Mouse (Mus musculus) stomach, postnatal 0 days (tissue): ENCODE measurements at regions not wholly inside any gene's neighbourhood (a gene's known extent, or its start where the extent isn't known, plus 50 kb on each side); places are given as distances from the start of the nearest gene placed in this dataset.
"Not testable (repeated sequence)": the region's sequence is repeated elsewhere in the genome, so short reads cannot be mapped to it uniquely, and the experiment has no call there.

Source experiments
- ATAC-seq: fragments of 200-750 bp; cut with Nextera tagmentation; 2 replicates; pipeline ENCODE4 v1.8.0; 2017; ENCODE audit not compliant: low FRiP score, low TSS enrichment
- DNase-seq: peaks from one replicate; pipeline ENCODE4 v3.0.0-alpha.2; 2016; ENCODE audit warnings: low spot score
- H3K27ac ChIP-seq: fragments of 300-500 bp; sonication (generic); replicated peaks from 2 replicates; pipeline ENCODE4 v1.5.1; 2014; ENCODE audit warnings: mild to moderate bottlenecking, control low read depth
- H3K27me3 ChIP-seq: fragments of 300-500 bp; sonication (generic); 2 replicates; pipeline ENCODE4 v1.6.1; 2014; ENCODE audit warnings: low read length; ENCODE audit not compliant: control insufficient read depth, insufficient read depth
- H3K36me3 ChIP-seq: fragments of 300-500 bp; sonication (generic); 2 replicates; pipeline ENCODE4 v1.6.1; 2014; ENCODE audit warnings: low read length, mixed read lengths; ENCODE audit not compliant: control insufficient read depth, insufficient read depth
- H3K4me1 ChIP-seq: fragments of 300-500 bp; sonication (generic); replicated peaks from 2 replicates; pipeline ENCODE4 v1.6.1; 2014; ENCODE audit warnings: antibody characterized with exemption; ENCODE audit not compliant: control insufficient read depth, insufficient read depth
- H3K4me2 ChIP-seq: fragments of 300-500 bp; sonication (generic); replicated peaks from 2 replicates; pipeline ENCODE4 v1.6.1; 2014; ENCODE audit warnings: low read depth, mild to moderate bottlenecking, control low read depth, moderate library complexity
- H3K4me3 ChIP-seq: fragments of 300-500 bp; sonication (generic); 2 replicates; pipeline ENCODE4 v1.5.1; 2014; ENCODE audit warnings: low read depth, low read length, control low read depth
- H3K9ac ChIP-seq: fragments of 300-500 bp; sonication (generic); 2 replicates; pipeline ENCODE4 v1.6.1; 2014; ENCODE audit warnings: mild to moderate bottlenecking, low read length, control low read depth, mixed read lengths
- H3K9me3 ChIP-seq: fragments of 300-500 bp; sonication (generic); 2 replicates; pipeline ENCODE4 v1.6.1; 2016; ENCODE audit warnings: low read length; ENCODE audit not compliant: control insufficient read depth
- CTCF ChIP-seq: IDR thresholded peaks from 2 replicates; pipeline ENCODE4 v1.5.1; 2016; ENCODE audit warnings: antibody characterized with exemption, low read depth, mild to moderate bottlenecking, moderate library complexity
- EP300 ChIP-seq: optimal IDR thresholded peaks from 2 replicates; pipeline ENCODE3; 2016; ENCODE audit warnings: antibody characterized with exemption
- WGBS: fragments of 180-500 bp; shearing (Covaris S2); extraction: QIAGEN DNeasy Blood & Tissue Kit; methylation state at CpG from one replicate; pipeline ENCODE4 v1.1.7; 2014; 5-methylcytosine and 5-hydroxymethylcytosine counted together

- WGBS, result 85% methylated on average over 1 of the region's 1 CpGs
These were observed 334.0 kb downstream of the Lrig3 start for GRCm38 (mm10) chr10:126299962-126300361.

GRCm38 (mm10) chr10:126298211-126298610 lies 332.2 kb downstream of the Lrig3 start:
- ATAC-seq, result no peak
- TF ChIP-seq EP300, result no peak
- TF ChIP-seq CTCF, result no peak

More at GRCm38 (mm10) chr10:126299962-126300361, 334.0 kb downstream of the Lrig3 start:
- no peak overlapping the region for H3K9ac ChIP-seq
- no peaks in the 10 kb centered on the region for H3K36me3 ChIP-seq
- H3K9me3 ChIP-seq, result no peaks in the 10 kb centered on the region
- ATAC-seq (no peak), DNase-seq (no peak)
- no peak overlapping the region for H3K4me2 ChIP-seq
- no peaks in the 10 kb centered on the region for H3K27me3 ChIP-seq
- H3K4me1 ChIP-seq, result no peaks in the 10 kb centered on the region
- no peak overlapping the region for H3K4me3 ChIP-seq
- no peak overlapping the region for H3K27ac ChIP-seq
- TF ChIP-seq CTCF (no peak), EP300 (no peak)

GRCm38 (mm10) chr10:126295853-126296252 lies 329.9 kb downstream of the Lrig3 start:
- TF ChIP-seq CTCF (no peak), EP300 (no peak)
- Histone ChIP-seq H3K36me3 (no peaks in the 10 kb centered on the region), H3K4me2 (no peak overlapping the region), H3K27ac (no peak overlapping the region), H3K27me3 (no peaks in the 10 kb centered on the region), H3K4me3 (no peak overlapping the region), H3K9me3 (no peaks in the 10 kb centered on the region), H3K9ac (no peak overlapping the region), H3K4me1 (no peaks in the 10 kb centered on the region)
- ATAC-seq (no peak), DNase-seq (no peak)
- WGBS, result 56% methylated on average over 7 of the region's 7 CpGs

More at GRCm38 (mm10) chr10:126298211-126298610, 332.2 kb downstream of the Lrig3 start:
- 53% methylated on average over 6 of the region's 6 CpGs for WGBS
- Histone ChIP-seq H3K4me2 (no peak overlapping the region), H3K36me3 (no peaks in the 10 kb centered on the region), H3K9ac (no peak overlapping the region), H3K27me3 (no peaks in the 10 kb centered on the region), H3K4me1 (no peaks in the 10 kb centered on the region), H3K4me3 (no peak overlapping the region), H3K9me3 (no peaks in the 10 kb centered on the region), H3K27ac (no peak overlapping the region)
- DNase-seq, result no peak

- ATAC-seq, result no peak
- Histone ChIP-seq H3K4me1 (no peaks in the 10 kb centered on the region), H3K9ac (no peak overlapping the region), H3K9me3 (no peaks in the 10 kb centered on the region), H3K4me2 (no peak overlapping the region), H3K27ac (no peak overlapping the region), H3K27me3 (no peaks in the 10 kb centered on the region), H3K4me3 (no peak overlapping the region), H3K36me3 (no peaks in the 10 kb centered on the region)
- no peak for DNase-seq
- TF ChIP-seq CTCF, result no peak
- no peak for TF ChIP-seq EP300
These were observed 325.8 kb downstream of the Lrig3 start for GRCm38 (mm10) chr10:126291765-126292164.

DNA sequence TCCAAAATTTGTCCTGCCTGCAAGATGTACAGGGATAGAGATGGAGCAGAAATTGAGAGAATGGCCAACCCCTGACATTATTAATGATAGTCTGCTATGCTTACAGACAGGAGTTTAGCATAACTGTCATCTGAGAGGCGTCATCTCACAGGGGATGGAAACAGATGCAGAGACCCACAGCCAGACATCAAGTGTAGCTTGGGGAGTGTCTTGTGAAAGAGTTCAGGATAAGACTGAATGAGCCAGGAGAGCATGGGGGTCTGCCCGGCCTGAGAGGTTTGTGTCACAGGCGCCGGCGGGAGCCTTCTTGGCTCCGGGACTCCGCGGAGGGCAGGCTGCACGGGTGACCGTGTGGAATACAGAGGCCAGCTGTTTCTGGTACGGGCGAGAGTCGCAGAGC lies 319.1 kb downstream of the Lrig3 start:
- H3K27me3 ChIP-seq, ATAC-seq, H3K9me3 ChIP-seq, H3K4me2 ChIP-seq, H3K4me1 ChIP-seq, DNase-seq, H3K9ac ChIP-seq, H3K27ac ChIP-seq, H3K36me3 ChIP-seq, H3K4me3 ChIP-seq: not testable (repeated sequence)
- 85% methylated on average over 6 of the region's 13 CpGs for WGBS

DNA sequence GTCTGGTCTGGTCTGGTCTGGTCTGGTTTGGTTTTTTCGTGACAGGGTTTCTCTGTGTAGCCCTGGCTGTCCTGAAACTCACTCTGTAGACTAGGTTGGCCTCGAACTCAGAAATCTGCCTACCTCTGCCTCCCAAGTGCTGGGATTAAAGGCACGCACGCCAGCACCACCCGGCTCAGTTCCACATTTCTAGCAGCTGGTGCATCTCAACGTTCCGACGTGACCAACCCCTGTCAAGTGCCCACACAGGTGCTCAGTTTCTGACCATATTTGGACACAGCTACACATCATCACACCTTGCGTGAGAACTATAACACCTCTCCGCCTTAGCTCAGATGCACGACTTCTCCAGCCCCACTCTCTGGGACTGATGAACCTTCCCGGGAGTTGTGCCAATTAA lies 304.4 kb downstream of the Lrig3 start:
- Histone ChIP-seq H3K4me2 (no peak overlapping the region), H3K4me3 (no peak overlapping the region), H3K9me3 (no peaks in the 10 kb centered on the region), H3K27me3 (no peaks in the 10 kb centered on the region), H3K27ac (no peak overlapping the region), H3K4me1 (no peaks in the 10 kb centered on the region), H3K9ac (no peak overlapping the region), H3K36me3 (no peaks in the 10 kb centered on the region)
- ATAC-seq (no peak), DNase-seq (no peak)
- WGBS, result 86% methylated on average over 12 of the region's 12 CpGs
- TF ChIP-seq CTCF, result no peak
- no peak for TF ChIP-seq EP300
